Mouse (Mus musculus): Measurements from ENCODE around the gene Atp6v1d. TPM values are rescaled to one million over a fixed set of nuclear protein-coding genes. Genes with fewer than 3 reads are reported as not detected.

Gene Atp6v1d
- total and polyA plus RNA-seq, 3 experiments: 10.0 to 140 (median 114) TPM

GRCm38 (mm10) chr12:78865434-78865833 lies 4.0 kb upstream of the Atp6v1d start:
- DNase-seq (ENCODE audit: low spot score): no peak
- Histone ChIP-seq H3K4me3 (ENCODE audit: low read depth, low read length) (no peak overlapping the region), H3K9me3 (replicated peaks) (no peaks in the 10 kb centered on the region), H3K36me3 (replicated peaks) (peaks cover 50% of the 10 kb centered on the region), H3K27me3 (ENCODE audit: insufficient read depth, low read length) (no peaks in the 10 kb centered on the region), H3K4me1 (ENCODE audit: insufficient read depth, low read depth, low read length) (peaks cover 44% of the 10 kb centered on the region)
- TF ChIP-seq GATA2 (IDR thresholded peaks at IDR 0.05; ENCODE audit: borderline replicate concordance, low read depth, low read length) (no peak), GATA1 (IDR thresholded peaks at IDR 0.05; ENCODE audit: borderline replicate concordance, low read length) (no peak), TAL1 (conservative IDR thresholded peaks at IDR 0.05; ENCODE audit: low read depth, low read length) (no peak), CTCF (IDR thresholded peaks at IDR 0.05; ENCODE audit: low read depth, low read length) (no peak), POLR2AphosphoS5 (IDR thresholded peaks at IDR 0.05; ENCODE audit: insufficient replicate concordance, low read depth, low read length) (no peak)
- no peak for ATAC-seq (ENCODE audit: extremely low read depth, insufficient number of reproducible peaks, low FRiP score, poor library complexity, severe bottlenecking)

GRCm38 (mm10) chr12:78862254-78862730 lies 854 bp upstream of the Atp6v1d start:
- no peaks in the 10 kb centered on the region for H3K27me3 ChIP-seq (ENCODE audit: insufficient read depth, low read length)
- peaks cover 40% of the 10 kb centered on the region for H3K36me3 ChIP-seq (replicated peaks)
- H3K9me3 ChIP-seq (replicated peaks): no peaks in the 10 kb centered on the region
- peaks cover 53% of the 10 kb centered on the region for H3K4me1 ChIP-seq (ENCODE audit: insufficient read depth, low read depth, low read length)
- DNase-seq (ENCODE audit: low spot score) (peak; percentile 54), ATAC-seq (ENCODE audit: extremely low read depth, insufficient number of reproducible peaks, low FRiP score, poor library complexity, severe bottlenecking) (no peak)
- TF ChIP-seq POLR2AphosphoS5 (IDR thresholded peaks at IDR 0.05; ENCODE audit: insufficient replicate concordance, low read depth, low read length) (no peak), GATA2 (IDR thresholded peaks at IDR 0.05; ENCODE audit: borderline replicate concordance, low read depth, low read length) (no peak), TAL1 (conservative IDR thresholded peaks at IDR 0.05; ENCODE audit: low read depth, low read length) (no peak), GATA1 (IDR thresholded peaks at IDR 0.05; ENCODE audit: borderline replicate concordance, low read length) (no peak), CTCF (IDR thresholded peaks at IDR 0.05; ENCODE audit: low read depth, low read length) (no peak)
- H3K4me3 ChIP-seq (ENCODE audit: low read depth, low read length): peak overlapping the region; percentile 86

DNA sequence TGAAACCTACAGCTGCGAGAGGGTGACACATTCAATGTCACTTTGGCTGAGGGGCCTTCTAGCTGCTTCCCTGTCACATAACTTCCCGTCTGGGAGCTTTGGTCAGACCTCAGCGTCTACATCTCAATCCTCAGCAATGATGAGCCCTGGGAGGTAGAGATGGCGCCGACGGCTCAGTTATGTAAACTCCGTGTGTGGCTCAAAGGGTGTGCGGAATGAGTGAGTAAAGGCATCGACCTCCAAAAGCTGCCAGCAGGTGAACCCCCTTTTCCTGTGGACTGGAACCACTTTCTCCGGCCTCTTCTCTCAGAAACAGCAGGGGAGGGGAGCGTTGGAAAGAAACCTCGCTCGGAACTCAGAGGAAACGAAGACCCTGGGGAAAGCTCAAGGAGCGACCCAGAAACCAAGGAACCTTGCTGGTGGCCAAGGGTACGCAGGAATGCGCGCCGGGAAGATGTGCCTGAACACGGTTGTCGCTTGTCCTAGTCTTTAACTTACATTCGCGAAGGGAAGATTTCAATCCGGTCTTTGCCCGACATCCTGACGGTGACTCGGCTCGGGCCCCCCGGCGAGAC lies 430 bp downstream of the Atp6v1d start:
- peaks cover 47% of the 10 kb centered on the region for H3K4me1 ChIP-seq (ENCODE audit: insufficient read depth, low read depth, low read length)
- no peaks in the 10 kb centered on the region for H3K27me3 ChIP-seq (ENCODE audit: insufficient read depth, low read length)
- TF ChIP-seq TAL1 (conservative IDR thresholded peaks at IDR 0.05; ENCODE audit: low read depth, low read length): no peak
- no peak for TF ChIP-seq GATA2 (IDR thresholded peaks at IDR 0.05; ENCODE audit: borderline replicate concordance, low read depth, low read length)
- TF ChIP-seq GATA1 (IDR thresholded peaks at IDR 0.05; ENCODE audit: borderline replicate concordance, low read length): no peak
- H3K4me3 ChIP-seq (ENCODE audit: low read depth, low read length): peak overlapping the region; percentile 86
- H3K36me3 ChIP-seq (replicated peaks): peaks cover 42% of the 10 kb centered on the region
- no peak for ATAC-seq (ENCODE audit: extremely low read depth, insufficient number of reproducible peaks, low FRiP score, poor library complexity, severe bottlenecking)
- peak; percentile 3 for DNase-seq (ENCODE audit: low spot score)
- H3K9me3 ChIP-seq (replicated peaks): no peaks in the 10 kb centered on the region

- Histone ChIP-seq H3K9me3 (replicated peaks) (no peaks in the 10 kb centered on the region), H3K27me3 (ENCODE audit: insufficient read depth, low read length) (no peaks in the 10 kb centered on the region), H3K4me3 (ENCODE audit: low read depth, low read length) (no peak overlapping the region), H3K4me1 (ENCODE audit: insufficient read depth, low read depth, low read length) (no peaks in the 10 kb centered on the region), H3K36me3 (replicated peaks) (peaks cover 66% of the 10 kb centered on the region)
- no peak for DNase-seq (ENCODE audit: low spot score)
- TF ChIP-seq POLR2AphosphoS5 (IDR thresholded peaks at IDR 0.05; ENCODE audit: insufficient replicate concordance, low read depth, low read length) (no peak), GATA2 (IDR thresholded peaks at IDR 0.05; ENCODE audit: borderline replicate concordance, low read depth, low read length) (no peak), GATA1 (IDR thresholded peaks at IDR 0.05; ENCODE audit: borderline replicate concordance, low read length) (no peak), TAL1 (conservative IDR thresholded peaks at IDR 0.05; ENCODE audit: low read depth, low read length) (no peak), CTCF (IDR thresholded peaks at IDR 0.05; ENCODE audit: low read depth, low read length) (no peak)
- no peak for ATAC-seq (ENCODE audit: extremely low read depth, insufficient number of reproducible peaks, low FRiP score, poor library complexity, severe bottlenecking)
Observed at GRCm38 (mm10) chr12:78848246-78848645, 13.2 kb downstream of the Atp6v1d start.

- no peak for TF ChIP-seq CTCF (IDR thresholded peaks at IDR 0.05; ENCODE audit: low read depth, low read length)
- no peak for TF ChIP-seq GATA1 (IDR thresholded peaks at IDR 0.05; ENCODE audit: borderline replicate concordance, low read length)
- Histone ChIP-seq H3K4me3 (ENCODE audit: low read depth, low read length) (no peak overlapping the region), H3K9me3 (replicated peaks) (no peaks in the 10 kb centered on the region), H3K4me1 (ENCODE audit: insufficient read depth, low read depth, low read length) (no peaks in the 10 kb centered on the region; the same call in 1 of the 2 replicates), H3K36me3 (replicated peaks) (peaks cover 79% of the 10 kb centered on the region), H3K27me3 (ENCODE audit: insufficient read depth, low read length) (no peaks in the 10 kb centered on the region)
- DNase-seq (ENCODE audit: low spot score) (no peak), ATAC-seq (ENCODE audit: extremely low read depth, insufficient number of reproducible peaks, low FRiP score, poor library complexity, severe bottlenecking) (no peak)
Observed at GRCm38 (mm10) chr12:78842429-78842828, 19.0 kb downstream of the Atp6v1d start.

- H3K36me3 ChIP-seq (replicated peaks): peaks cover 87% of the 10 kb centered on the region
- H3K27me3 ChIP-seq (ENCODE audit: insufficient read depth, low read length): no peaks in the 10 kb centered on the region
- no peak for ATAC-seq (ENCODE audit: extremely low read depth, insufficient number of reproducible peaks, low FRiP score, poor library complexity, severe bottlenecking)
Observed at GRCm38 (mm10) chr12:78839906-78840305, 21.5 kb downstream of the Atp6v1d start.

More at GRCm38 (mm10) chr12:78839906-78840305, 21.5 kb downstream of the Atp6v1d start:
- TF ChIP-seq TAL1 (conservative IDR thresholded peaks at IDR 0.05; ENCODE audit: low read depth, low read length): no peak
- TF ChIP-seq POLR2AphosphoS5 (IDR thresholded peaks at IDR 0.05; ENCODE audit: insufficient replicate concordance, low read depth, low read length): no peak
- no peak for TF ChIP-seq CTCF (IDR thresholded peaks at IDR 0.05; ENCODE audit: low read depth, low read length)
- no peak for TF ChIP-seq GATA2 (IDR thresholded peaks at IDR 0.05; ENCODE audit: borderline replicate concordance, low read depth, low read length)
- TF ChIP-seq GATA1 (IDR thresholded peaks at IDR 0.05; ENCODE audit: borderline replicate concordance, low read length): no peak
- DNase-seq (ENCODE audit: low spot score): no peak
- Histone ChIP-seq H3K4me1 (ENCODE audit: insufficient read depth, low read depth, low read length) (peaks cover 8% of the 10 kb centered on the region), H3K4me3 (ENCODE audit: low read depth, low read length) (no peak overlapping the region), H3K9me3 (replicated peaks) (no peaks in the 10 kb centered on the region)

Measured in G1E (cell line).